Mouse (Mus musculus): ENCODE results near the gene Dmbx1. TPM values are rescaled to one million over a fixed set of nuclear protein-coding genes. Genes with fewer than 3 reads are reported as not detected.

The Dmbx1 gene
- not detected in 2 replicates for polyA plus RNA-seq (2012; rRNA removed)

- Histone ChIP-seq H3K4me1 (ENCODE audit: control insufficient read depth, insufficient read depth, low read length) (peaks cover 6% of the 10 kb centered on the region; the same call in 1 of the 2 replicates), H3K4me3 (replicated peaks; ENCODE audit: extremely low read depth, low read depth, low read length) (no peak within 1 kb of the TSS)
- TF ChIP-seq POLR2A (IDR thresholded peaks at IDR 0.05; ENCODE audit: borderline replicate concordance, extremely low read depth, low read depth, low read length) (no peak), CTCF (IDR thresholded peaks at IDR 0.05; ENCODE audit: insufficient read depth, low read length) (no peak)
- peak; percentile 19 for DNase-seq
- WGBS = 2% methylated on average over 71 of the region's 71 CpGs
Observed at GRCm38 (mm10) chr4:115939295-115940102, at the start of gene Dmbx1. Dmbx1 (minus strand) TSS chr4:115939926.

GRCm38 (mm10) chr4:115989382-115989781, 49.7 kb upstream of the Dmbx1 start:
- 70% methylated on average over 7 of the region's 7 CpGs for WGBS
- TF ChIP-seq POLR2A (IDR thresholded peaks at IDR 0.05; ENCODE audit: borderline replicate concordance, extremely low read depth, low read depth, low read length) (no peak), CTCF (IDR thresholded peaks at IDR 0.05; ENCODE audit: insufficient read depth, low read length) (no peak)
- no peaks in the 10 kb centered on the region for H3K4me1 ChIP-seq (ENCODE audit: control insufficient read depth, insufficient read depth, low read length)
- no peak for DNase-seq
- no peak overlapping the region for H3K4me3 ChIP-seq (replicated peaks; ENCODE audit: extremely low read depth, low read depth, low read length)

GRCm38 (mm10) chr4:115987858-115988530, 48.3 kb upstream of the Dmbx1 start:
- 70% methylated on average over 5 of the region's 5 CpGs for WGBS
- Histone ChIP-seq H3K4me3 (replicated peaks; ENCODE audit: extremely low read depth, low read depth, low read length) (no peak overlapping the region), H3K4me1 (ENCODE audit: control insufficient read depth, insufficient read depth, low read length) (no peaks in the 10 kb centered on the region)
- TF ChIP-seq CTCF (IDR thresholded peaks at IDR 0.05; ENCODE audit: insufficient read depth, low read length) = no peak
- TF ChIP-seq POLR2A (IDR thresholded peaks at IDR 0.05; ENCODE audit: borderline replicate concordance, extremely low read depth, low read depth, low read length) = no peak
- DNase-seq = no peak

- no peak overlapping the region for H3K4me3 ChIP-seq (replicated peaks; ENCODE audit: extremely low read depth, low read depth, low read length)
- H3K4me1 ChIP-seq (ENCODE audit: control insufficient read depth, insufficient read depth, low read length) = no peaks in the 10 kb centered on the region
- WGBS = 59% methylated on average over 1 of the region's 1 CpGs
- TF ChIP-seq CTCF (IDR thresholded peaks at IDR 0.05; ENCODE audit: insufficient read depth, low read length) = no peak
- no peak for TF ChIP-seq POLR2A (IDR thresholded peaks at IDR 0.05; ENCODE audit: borderline replicate concordance, extremely low read depth, low read depth, low read length)
- no peak for DNase-seq
Observed at GRCm38 (mm10) chr4:115987436-115987835, 47.7 kb upstream of the Dmbx1 start.

GRCm38 (mm10) chr4:115984967-115985366, 45.2 kb upstream of the Dmbx1 start:
- TF ChIP-seq POLR2A (IDR thresholded peaks at IDR 0.05; ENCODE audit: borderline replicate concordance, extremely low read depth, low read depth, low read length) = no peak
- TF ChIP-seq CTCF (IDR thresholded peaks at IDR 0.05; ENCODE audit: insufficient read depth, low read length) = no peak
- no peak for DNase-seq
- H3K4me3 ChIP-seq (replicated peaks; ENCODE audit: extremely low read depth, low read depth, low read length) = no peak overlapping the region
- WGBS = 29% methylated on average over 8 of the region's 8 CpGs
- 0 out of 2 replicates have a peak, but pooled peaks cover 2% of the 10 kb centered on the region for H3K4me1 ChIP-seq (ENCODE audit: control insufficient read depth, insufficient read depth, low read length)

GRCm38 (mm10) chr4:115984111-115984510, 44.4 kb upstream of the Dmbx1 start:
- DNase-seq = peak; percentile 84
- H3K4me3 ChIP-seq (replicated peaks; ENCODE audit: extremely low read depth, low read depth, low read length) = no peak overlapping the region
- TF ChIP-seq CTCF (IDR thresholded peaks at IDR 0.05; ENCODE audit: insufficient read depth, low read length) = peak; percentile 58
- no peak for TF ChIP-seq POLR2A (IDR thresholded peaks at IDR 0.05; ENCODE audit: borderline replicate concordance, extremely low read depth, low read depth, low read length)
- WGBS = 3% methylated on average over 13 of the region's 13 CpGs
- 0 out of 2 replicates have a peak, but pooled peaks cover 2% of the 10 kb centered on the region for H3K4me1 ChIP-seq (ENCODE audit: control insufficient read depth, insufficient read depth, low read length)

GRCm38 (mm10) chr4:115980676-115981075, 41.0 kb upstream of the Dmbx1 start:
- Histone ChIP-seq H3K4me3 (replicated peaks; ENCODE audit: extremely low read depth, low read depth, low read length) (no peak overlapping the region), H3K4me1 (ENCODE audit: control insufficient read depth, insufficient read depth, low read length) (0 out of 2 replicates have a peak, but pooled peaks cover 2% of the 10 kb centered on the region)
- peak; percentile 50 for DNase-seq
- under 1% methylated on average over 8 of the region's 8 CpGs for WGBS
- no peak for TF ChIP-seq POLR2A (IDR thresholded peaks at IDR 0.05; ENCODE audit: borderline replicate concordance, extremely low read depth, low read depth, low read length)
- peak; percentile 99 for TF ChIP-seq CTCF (IDR thresholded peaks at IDR 0.05; ENCODE audit: insufficient read depth, low read length)

GRCm38 (mm10) chr4:115979437-115979836, 39.7 kb upstream of the Dmbx1 start:
- no peak for TF ChIP-seq CTCF (IDR thresholded peaks at IDR 0.05; ENCODE audit: insufficient read depth, low read length)
- no peak for DNase-seq
- Histone ChIP-seq H3K4me1 (ENCODE audit: control insufficient read depth, insufficient read depth, low read length) (0 out of 2 replicates have a peak, but pooled peaks cover 2% of the 10 kb centered on the region), H3K4me3 (replicated peaks; ENCODE audit: extremely low read depth, low read depth, low read length) (no peak overlapping the region)
- 2% methylated on average over 35 of the region's 39 CpGs for WGBS

GRCm38 (mm10) chr4:115978911-115979310, 39.2 kb upstream of the Dmbx1 start:
- TF ChIP-seq CTCF (IDR thresholded peaks at IDR 0.05; ENCODE audit: insufficient read depth, low read length) (no peak), POLR2A (IDR thresholded peaks at IDR 0.05; ENCODE audit: borderline replicate concordance, extremely low read depth, low read depth, low read length) (no peak)
- Histone ChIP-seq H3K4me3 (replicated peaks; ENCODE audit: extremely low read depth, low read depth, low read length) (no peak overlapping the region), H3K4me1 (ENCODE audit: control insufficient read depth, insufficient read depth, low read length) (0 out of 2 replicates have a peak, but pooled peaks cover 2% of the 10 kb centered on the region)
- DNase-seq = no peak
- WGBS = 41% methylated on average over 4 of the region's 4 CpGs

All from lung, adult 2 months (tissue).